Mouse (Mus musculus) bone marrow, adult 2 months (tissue): ENCODE data around the gene Vps13d.

Experiments used
- CTCF ChIP-seq: fragments of 200-500 bp; IDR thresholded peaks from 2 replicates; pipeline ENCODE4 v1.5.1; 2011; ENCODE audit warnings: low read length, control low read depth; ENCODE audit not compliant: control insufficient read depth, insufficient read depth
- POLR2A ChIP-seq: fragments of 200-500 bp; IDR thresholded peaks from 2 replicates; pipeline ENCODE4 v1.6.1; 2011; ENCODE audit warnings: low read depth, mild to moderate bottlenecking, control low read depth, low read length, borderline replicate concordance; ENCODE audit not compliant: control insufficient read depth

GRCm38 (mm10) chr4:145207718-145208371 lies 13.0 kb upstream of the Vps13d start:
- no peak for TF ChIP-seq CTCF
- no peak for TF ChIP-seq POLR2A
